Mouse (Mus musculus) midbrain, embryonic 10.5 days (tissue): ENCODE data around the gene Gtf3c2. TPM values are rescaled to one million over a fixed set of nuclear protein-coding genes. Genes with fewer than 3 reads are reported as not detected.

Source experiments
- DNase-seq: peaks from one replicate; pipeline ENCODE4 v3.0.0-alpha.2; 2017; ENCODE audit warnings: low spot score
- H3K27ac ChIP-seq: fragments of 300-500 bp; sonication (generic); replicated peaks from 2 replicates; pipeline ENCODE4 v1.5.1; 2016; ENCODE audit warnings: mild to moderate bottlenecking
- H3K27me3 ChIP-seq: fragments of 300-500 bp; sonication (generic); 2 replicates; pipeline ENCODE4 v1.6.1; 2016; ENCODE audit warnings: low read depth, mild to moderate bottlenecking; ENCODE audit not compliant: poor library complexity, severe bottlenecking
- H3K36me3 ChIP-seq: fragments of 300-500 bp; sonication (generic); 2 replicates; pipeline ENCODE4 v1.6.1; 2016; ENCODE audit warnings: mild to moderate bottlenecking, moderate library complexity
- H3K4me1 ChIP-seq: fragments of 300-500 bp; sonication (generic); 2 replicates; pipeline ENCODE4 v1.6.1; 2016
- H3K4me3 ChIP-seq: fragments of 300-500 bp; sonication (generic); 2 replicates; pipeline ENCODE4 v1.5.1; 2016; ENCODE audit warnings: mild to moderate bottlenecking, moderate library complexity
- H3K9me3 ChIP-seq: fragments of 300-500 bp; sonication (generic); replicated peaks from 2 replicates; pipeline ENCODE4 v1.6.1; 2016; ENCODE audit warnings: mild to moderate bottlenecking
- WGBS: fragments of 180-500 bp; shearing (Covaris S2); methylation state at CpG from one replicate; pipeline ENCODE4 v1.1.7; 2016; 5-methylcytosine and 5-hydroxymethylcytosine counted together
- polyA plus RNA-seq: library from polyadenylated mRNA; unstranded; fragments of >200 nt; fragmentation: Nextera tagmentation; extraction: Ambion mirVana; gene quantifications from 2 replicates; pipeline ENCODE4 v1.2.1, GENCODE M21; 2016

Gtf3c2 gene
- polyA plus RNA-seq, 1 experiment from 2014 or later = 120 TPM

DNA sequence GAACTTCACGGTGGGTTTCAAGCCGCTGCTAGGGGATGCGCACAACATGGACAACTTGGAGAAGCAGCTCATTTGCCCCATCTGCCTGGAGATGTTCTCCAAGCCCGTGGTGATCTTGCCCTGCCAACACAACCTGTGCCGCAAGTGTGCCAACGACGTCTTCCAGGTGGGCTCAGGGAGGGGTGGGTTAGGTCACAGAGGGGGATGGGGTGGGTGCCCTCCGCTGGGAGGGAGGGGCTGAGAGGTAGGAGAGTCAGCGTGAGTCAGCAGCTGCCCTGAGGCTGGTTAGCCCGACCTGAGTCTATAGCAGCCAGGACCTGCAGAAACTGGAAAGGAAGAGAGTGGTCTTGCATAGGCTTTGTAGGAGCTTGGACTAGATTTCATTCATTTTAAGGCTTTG is 63.0 kb downstream of the Gtf3c2 start:
- WGBS = 29% methylated on average over 10 of the region's 10 CpGs

DNA sequence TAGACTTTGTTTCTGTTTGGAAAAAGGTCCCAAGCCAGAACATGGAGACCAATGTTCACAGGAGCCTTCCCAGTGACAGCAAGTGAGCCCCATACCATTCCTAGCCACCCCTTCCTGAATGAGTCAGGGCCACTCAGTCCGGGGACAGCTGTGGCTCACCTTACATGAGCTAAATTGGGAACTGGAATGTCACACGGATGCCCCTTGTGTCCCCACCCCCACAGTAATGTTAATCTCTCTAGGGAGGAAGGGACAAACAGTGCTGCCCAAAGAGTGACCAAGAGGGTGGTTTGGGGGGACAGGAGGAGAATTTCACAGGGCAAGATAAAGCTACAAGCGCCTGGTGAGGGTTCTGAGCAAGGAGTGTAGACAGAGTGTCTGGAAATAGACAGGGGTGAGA is 63.6 kb downstream of the Gtf3c2 start, which contains the start of gene Trim54:
Trim54 (plus strand) TSS at position 359 of the 400 bp plus-strand sequence.
- no peak for DNase-seq
- WGBS = 51% methylated on average over 3 of the region's 3 CpGs
- H3K27me3 ChIP-seq = peaks cover 12% of the 10 kb centered on the region
- H3K4me3 ChIP-seq = no peak within 1 kb of the TSS
- no peaks in the 10 kb centered on the region for H3K9me3 ChIP-seq
- H3K36me3 ChIP-seq = no peaks in the 10 kb centered on the region
- no peaks in the 10 kb centered on the region for H3K4me1 ChIP-seq
- H3K27ac ChIP-seq = no peak within 1 kb of the TSS

More for the DNA sequence above, 63.0 kb downstream of the Gtf3c2 start:
- Histone ChIP-seq H3K36me3 (no peaks in the 10 kb centered on the region), H3K27ac (no peak overlapping the region), H3K9me3 (no peaks in the 10 kb centered on the region), H3K4me3 (no peak overlapping the region), H3K4me1 (no peaks in the 10 kb centered on the region), H3K27me3 (peaks cover 12% of the 10 kb centered on the region)
- DNase-seq = no peak

GRCm38 (mm10) chr5:31110781-31111180 is 69.2 kb downstream of the Gtf3c2 start:
- no peaks in the 10 kb centered on the region for H3K4me1 ChIP-seq
- H3K36me3 ChIP-seq = no peaks in the 10 kb centered on the region
- 42% methylated on average over 7 of the region's 7 CpGs for WGBS
- H3K4me3 ChIP-seq = no peak overlapping the region
- H3K27ac ChIP-seq = no peak overlapping the region
- DNase-seq = no peak
- H3K9me3 ChIP-seq = no peaks in the 10 kb centered on the region
- H3K27me3 ChIP-seq = no peaks in the 10 kb centered on the region; the same call in 1 of the 2 replicates

- no peaks in the 10 kb centered on the region; the same call in 1 of the 2 replicates for H3K27me3 ChIP-seq
- no peaks in the 10 kb centered on the region for H3K36me3 ChIP-seq
- H3K4me1 ChIP-seq = no peaks in the 10 kb centered on the region
- 91% methylated on average over 18 of the region's 18 CpGs for WGBS
- H3K27ac ChIP-seq = no peak within 1 kb of the TSS
- no peak for DNase-seq
- no peaks in the 10 kb centered on the region for H3K9me3 ChIP-seq
- no peak within 1 kb of the TSS for H3K4me3 ChIP-seq
These were observed 71.9 kb downstream of the Gtf3c2 start, which contains the start of gene Slc30a3 for GRCm38 (mm10) chr5:31108000-31108490. TSS of gene Slc30a3 (minus strand) at chr5:31108237.

Other genes with a start within 250 kb of the Gtf3c2 start
- gene Cgref1, start 234.6 kb downstream of the Gtf3c2 start, polyA plus RNA-seq = 4.9 and 5.8 TPM in 2 replicates
- gene Preb, start 219.8 kb downstream of the Gtf3c2 start, polyA plus RNA-seq = 138 and 149 TPM in 2 replicates
- 0.02 TPM in 1 of 2 replicates, not detected in the other for gene Tcf23, start 211.5 kb downstream of the Gtf3c2 start, polyA plus RNA-seq
- gene Atraid, start 131.8 kb downstream of the Gtf3c2 start, polyA plus RNA-seq = 80.5 and 99.6 TPM in 2 replicates
- 10.6 and 11.4 TPM in 2 replicates for gene Slc5a6, start 131.2 kb downstream of the Gtf3c2 start, polyA plus RNA-seq
- 52.4 and 53.3 TPM in 2 replicates for gene Cad, start 125.4 kb downstream of the Gtf3c2 start, polyA plus RNA-seq
- not detected in 2 replicates for gene Dnajc5g, start 73.9 kb downstream of the Gtf3c2 start, polyA plus RNA-seq
- 1.5 and 7.1 TPM in 2 replicates for gene Slc30a3, start 71.9 kb downstream of the Gtf3c2 start, polyA plus RNA-seq
- gene Trim54, start 63.4 kb downstream of the Gtf3c2 start, polyA plus RNA-seq = not detected in 2 replicates
- not detected in 2 replicates for gene Ucn, start 41.3 kb downstream of the Gtf3c2 start, polyA plus RNA-seq
- 58.7 and 64.5 TPM in 2 replicates for gene Mpv17, start 25.9 kb downstream of the Gtf3c2 start, polyA plus RNA-seq
- gene Gm29609, start 233 bp downstream of the Gtf3c2 start, polyA plus RNA-seq = 1.7 and 2.1 TPM in 2 replicates
- 139 and 153 TPM in 2 replicates for gene Snx17, start 13.1 kb upstream of the Gtf3c2 start, polyA plus RNA-seq
- 86.3 and 87.7 TPM in 2 replicates for gene Eif2b4, start 13.3 kb upstream of the Gtf3c2 start, polyA plus RNA-seq
- 11.5 and 13.8 TPM in 2 replicates for gene Zfp513, start 22.2 kb upstream of the Gtf3c2 start, polyA plus RNA-seq
- gene Ppm1g, start 40.5 kb upstream of the Gtf3c2 start, polyA plus RNA-seq = 195 and 214 TPM in 2 replicates
- gene Nrbp1, start 60.7 kb upstream of the Gtf3c2 start, polyA plus RNA-seq = 160 and 171 TPM in 2 replicates
- 0.23 and 0.36 TPM in 2 replicates for gene Gm9970, start 61.1 kb upstream of the Gtf3c2 start, polyA plus RNA-seq
- 2.9 and 3.0 TPM in 2 replicates for gene Krtcap3, start 71.5 kb upstream of the Gtf3c2 start, polyA plus RNA-seq
- 33.8 and 40.6 TPM in 2 replicates for gene Ift172, start 111.0 kb upstream of the Gtf3c2 start, polyA plus RNA-seq
- gene Fndc4, start 115.9 kb upstream of the Gtf3c2 start, polyA plus RNA-seq = 48.9 and 51.0 TPM in 2 replicates
- 0.24 TPM in 1 of 2 replicates, not detected in the other for gene Gckr, start 117.3 kb upstream of the Gtf3c2 start, polyA plus RNA-seq